Mouse (Mus musculus) adrenal gland, adult 18-20 months (tissue): Measurements from ENCODE around the gene Arhgef28. TPM values are rescaled to one million over a fixed set of nuclear protein-coding genes. Genes with fewer than 3 reads are reported as not detected.

Experiments
- DNase-seq, 2 experiments: peaks; one replicate each; pipeline ENCODE4 v3.0.0; 2021 to 2022; ENCODE audit warnings: low spot score in 2 of 2
- total RNA-seq, 2 experiments: library from RNA; stranded (reverse); gene quantifications; 1 replicate in 1 of 2; 2 replicates in 1 of 2; pipeline ENCODE4 v1.2.3; 2021

The Arhgef28 gene
- total RNA-seq, 2 experiments from 2014 or later: 14.2 to 28.0 TPM

DNA sequence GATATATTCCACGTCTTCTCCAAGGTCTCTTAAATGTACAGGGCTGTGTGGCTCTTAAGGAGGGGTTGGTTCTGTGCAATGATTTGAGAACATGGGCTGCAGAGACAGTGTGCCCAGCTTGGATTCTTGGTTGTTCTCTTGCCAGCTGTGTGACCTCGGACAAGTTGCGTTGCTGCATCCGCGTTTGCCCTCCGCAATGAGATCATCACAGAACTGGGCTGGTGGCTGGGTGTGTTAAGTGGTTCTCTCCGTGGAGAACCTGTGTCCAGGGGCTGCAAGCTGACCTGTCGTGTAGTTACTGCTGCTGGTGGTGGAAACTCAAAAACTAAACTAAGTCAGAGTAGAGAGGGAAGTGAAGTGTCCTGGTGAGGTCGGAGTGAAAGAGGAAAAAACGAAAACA lies 279.9 kb downstream of the Arhgef28 start:
- peak; percentile 19 to 37 for DNase-seq

DNA sequence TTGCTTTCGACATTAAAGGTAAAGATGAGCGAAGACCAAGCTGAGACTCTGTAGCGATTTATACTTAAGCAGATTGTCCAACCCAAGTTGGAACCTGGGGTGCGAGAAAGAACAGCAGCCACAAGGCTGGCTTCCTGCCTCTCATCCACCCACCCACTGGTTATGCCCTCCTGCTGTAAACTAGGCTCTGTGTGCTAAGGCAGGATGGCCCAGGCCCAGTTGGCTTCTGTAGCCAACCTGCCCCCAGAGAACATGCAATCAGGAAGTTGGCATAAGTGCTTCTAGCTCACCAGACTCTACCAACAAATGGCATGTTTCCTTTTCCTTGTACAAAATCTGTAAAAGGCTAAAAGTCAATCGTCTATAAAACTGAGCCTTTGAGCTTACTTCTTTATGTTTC lies 283.2 kb downstream of the Arhgef28 start:
- no peak for DNase-seq

DNA sequence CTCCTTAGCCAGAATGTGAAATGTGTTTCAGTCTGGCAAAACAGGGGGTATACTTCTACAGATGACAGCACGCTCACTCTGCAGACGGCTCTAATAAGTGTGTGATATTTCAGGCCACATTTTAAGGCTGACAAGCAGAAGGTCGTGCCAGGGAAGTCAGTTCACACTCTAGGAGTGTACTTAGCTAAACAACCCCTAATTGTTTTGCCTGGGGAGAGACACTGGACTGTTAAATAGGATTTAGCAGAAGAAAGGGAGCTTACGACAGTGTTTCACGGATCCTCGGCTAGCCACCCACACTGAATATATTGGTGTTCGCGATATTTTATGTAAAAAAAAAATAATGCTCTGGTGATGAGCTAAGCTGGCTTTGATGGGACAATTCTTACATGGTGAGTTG lies 286.6 kb downstream of the Arhgef28 start:
- DNase-seq: no peak

DNA sequence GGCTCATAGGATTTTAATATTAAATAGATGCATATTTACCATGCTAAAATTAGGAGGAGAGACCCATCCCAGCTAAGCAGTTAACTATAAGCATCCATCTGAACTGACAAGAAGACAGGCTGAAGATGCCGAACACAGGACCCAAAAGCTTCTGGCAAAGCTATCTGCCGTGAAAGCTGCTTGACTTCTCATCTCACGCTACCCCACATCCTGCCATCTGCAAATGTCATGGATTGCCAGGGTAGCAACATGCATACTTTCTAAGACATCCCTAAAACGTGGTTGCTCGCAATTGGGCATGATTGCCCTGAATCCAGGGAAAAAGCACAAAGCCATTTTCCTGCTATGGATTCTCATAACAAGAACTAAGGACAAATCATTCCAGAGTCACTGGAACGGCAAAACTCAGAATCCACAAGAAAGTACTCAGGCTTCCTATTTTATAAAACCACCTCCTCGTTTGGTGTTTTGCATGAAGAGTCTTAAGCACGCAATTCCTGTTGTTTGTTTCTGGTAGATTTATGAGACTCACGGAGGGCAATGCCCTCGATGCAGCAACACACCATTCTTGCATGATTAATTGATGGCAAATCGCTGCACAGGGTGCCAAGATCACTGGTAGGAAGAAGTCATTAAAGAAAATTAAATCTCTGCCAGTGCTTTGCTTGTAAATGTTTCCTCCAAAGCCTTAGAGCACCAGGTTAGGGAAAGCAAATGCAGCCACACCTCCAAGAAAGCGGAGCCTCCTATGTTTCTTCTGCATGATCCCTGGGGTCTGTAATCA lies 287.9 kb downstream of the Arhgef28 start:
- no peak for DNase-seq

DNA sequence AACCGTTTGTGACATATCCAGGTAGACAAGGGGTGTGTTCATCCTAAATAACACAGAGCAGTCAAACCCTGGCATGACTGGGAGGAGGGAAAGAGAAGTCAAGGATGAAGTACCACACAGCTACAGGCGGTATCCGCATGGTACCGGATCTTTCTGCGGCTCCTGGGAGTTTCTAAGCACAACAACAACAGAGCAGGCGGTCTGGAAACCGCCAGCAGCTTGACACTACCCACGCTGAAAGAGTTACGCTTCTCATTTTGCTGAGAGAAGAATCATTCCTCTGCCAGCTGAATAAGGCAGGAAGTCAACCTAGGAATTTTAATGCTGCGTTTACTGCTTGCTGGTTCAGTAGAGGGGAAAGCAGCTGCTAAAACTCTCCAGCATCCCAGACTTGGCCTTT lies 295.2 kb downstream of the Arhgef28 start:
- DNase-seq: no peak

DNA sequence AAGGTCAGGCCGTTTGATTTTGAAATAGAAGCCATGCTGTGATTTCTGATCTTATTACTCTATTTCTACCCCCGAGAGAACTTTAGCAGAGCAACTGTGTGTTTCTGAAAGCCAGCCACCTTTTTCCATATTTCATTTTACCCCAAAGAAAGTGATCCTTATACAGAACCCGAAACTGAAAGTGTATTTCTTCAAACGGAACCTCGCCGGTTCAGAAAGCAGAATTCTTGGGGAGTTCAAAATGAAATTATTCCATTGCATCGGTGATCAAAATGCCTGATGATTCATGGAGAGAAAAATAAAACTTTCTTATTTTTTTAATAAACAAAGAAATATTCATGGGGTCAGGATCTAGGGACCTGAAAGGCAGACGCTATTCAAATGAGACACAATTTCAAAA lies 303.4 kb downstream of the Arhgef28 start:
- no peak for DNase-seq

DNA sequence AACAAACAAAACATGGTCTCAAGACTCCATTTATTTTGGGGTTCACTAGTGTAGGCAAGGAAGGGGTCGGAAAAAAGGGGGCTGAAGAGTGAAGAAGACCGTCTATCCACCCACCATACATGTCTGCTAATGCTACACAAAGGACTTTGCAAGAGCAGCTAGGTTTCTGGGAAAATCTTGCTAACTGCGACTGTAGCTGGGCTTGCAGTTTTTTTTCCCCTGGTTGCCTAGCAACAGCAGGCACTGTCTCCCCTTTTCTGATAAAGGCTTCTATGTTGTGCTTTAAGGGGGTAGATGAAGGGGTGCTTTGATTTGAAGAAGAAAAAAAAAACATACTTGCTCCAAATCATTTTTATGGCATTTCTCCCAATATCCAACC lies 305.9 kb downstream of the Arhgef28 start:
- DNase-seq: no peak

DNA sequence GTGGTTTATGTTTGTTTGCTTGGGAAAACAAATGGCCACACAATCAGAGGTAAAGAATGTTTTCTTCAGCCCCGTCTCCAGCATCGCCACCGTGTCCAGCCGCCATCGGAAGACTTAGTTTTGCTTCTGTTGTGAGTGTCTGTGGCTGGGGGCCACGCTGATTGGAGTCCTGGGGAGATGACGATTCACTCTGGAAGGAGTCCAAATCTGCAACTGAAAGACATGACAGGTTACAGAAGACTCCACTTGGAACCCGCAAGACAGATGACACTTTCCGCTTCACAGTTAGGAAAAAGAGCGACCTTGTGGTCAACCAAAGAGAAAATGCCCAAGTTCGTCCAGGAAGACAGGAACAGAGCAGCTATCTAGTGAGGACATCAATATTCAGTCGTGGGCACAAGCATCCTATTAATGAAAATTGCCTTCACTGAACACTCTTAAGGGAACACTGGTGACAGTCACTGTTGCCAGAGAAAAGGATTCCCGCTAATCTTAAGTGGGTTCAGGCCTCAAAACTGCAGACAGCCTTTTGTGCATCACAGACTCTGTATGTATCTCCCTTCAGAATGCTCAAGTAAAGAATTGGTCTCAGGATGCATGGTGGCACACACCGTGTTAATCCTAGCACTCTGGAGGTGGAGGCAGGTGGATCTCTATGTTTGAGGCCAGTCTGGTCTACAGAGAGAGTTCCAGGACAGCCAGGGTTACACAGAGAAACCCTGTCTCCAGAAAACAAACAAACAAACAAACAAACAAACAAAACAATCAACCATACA lies 306.4 kb downstream of the Arhgef28 start:
- DNase-seq: no peak

DNA sequence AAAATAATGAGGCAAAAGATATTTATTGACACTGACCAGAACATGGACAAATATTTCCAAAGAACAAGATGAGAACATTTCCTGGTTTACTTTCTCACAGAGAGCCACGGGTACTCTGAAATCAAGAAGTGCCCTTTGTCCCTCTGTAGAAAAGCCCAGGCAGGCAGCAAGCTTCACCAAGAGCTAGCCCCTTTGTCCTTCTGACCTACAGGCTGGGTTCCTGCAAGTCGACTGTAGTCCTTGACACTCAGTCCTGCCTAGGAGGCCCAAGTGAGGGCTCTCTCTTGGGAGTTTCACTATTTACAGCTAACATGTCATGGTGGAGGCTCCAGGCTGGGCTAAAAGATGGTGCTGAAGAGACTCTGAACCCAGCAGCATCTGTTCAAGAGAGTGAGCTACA lies 307.6 kb downstream of the Arhgef28 start:
- no peak for DNase-seq

DNA sequence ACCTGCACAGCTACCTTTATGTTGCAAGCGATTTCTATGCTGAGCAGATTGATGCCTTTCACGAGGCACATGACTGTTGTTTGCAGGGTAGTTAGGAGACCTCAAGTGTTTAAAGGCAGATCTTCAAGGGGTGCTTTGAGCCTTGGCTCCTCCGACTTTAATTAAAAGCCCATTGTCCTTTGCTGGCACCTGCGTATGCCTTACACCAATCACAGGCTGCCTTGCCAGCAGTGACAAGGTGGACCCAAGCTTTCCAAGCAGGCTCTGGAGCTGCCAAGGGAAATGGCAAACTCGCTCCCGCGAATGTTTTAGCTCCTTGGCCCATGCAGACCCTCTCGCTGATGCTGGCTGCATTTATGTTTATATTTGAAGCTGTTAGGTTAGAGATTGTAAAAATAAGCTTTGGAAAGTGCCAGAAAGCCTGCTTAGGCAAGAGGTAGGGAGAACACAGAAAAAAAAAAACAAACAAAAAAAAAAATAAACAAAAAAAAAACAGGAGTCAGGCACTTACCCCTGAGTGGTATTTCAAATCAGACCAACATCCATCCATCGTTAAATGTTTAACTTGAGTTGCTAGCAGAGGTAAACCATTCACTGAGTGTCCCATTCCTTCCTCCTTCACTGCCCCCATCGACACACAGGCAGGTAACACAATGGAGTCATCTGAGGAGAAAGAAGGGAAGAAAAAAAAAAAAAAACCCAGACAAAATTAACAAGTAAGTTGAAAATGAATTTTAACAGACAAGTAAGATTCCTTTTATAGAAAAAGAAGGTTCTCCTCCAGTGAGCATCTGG lies 313.0 kb downstream of the Arhgef28 start:
- DNase-seq: no peak

DNA sequence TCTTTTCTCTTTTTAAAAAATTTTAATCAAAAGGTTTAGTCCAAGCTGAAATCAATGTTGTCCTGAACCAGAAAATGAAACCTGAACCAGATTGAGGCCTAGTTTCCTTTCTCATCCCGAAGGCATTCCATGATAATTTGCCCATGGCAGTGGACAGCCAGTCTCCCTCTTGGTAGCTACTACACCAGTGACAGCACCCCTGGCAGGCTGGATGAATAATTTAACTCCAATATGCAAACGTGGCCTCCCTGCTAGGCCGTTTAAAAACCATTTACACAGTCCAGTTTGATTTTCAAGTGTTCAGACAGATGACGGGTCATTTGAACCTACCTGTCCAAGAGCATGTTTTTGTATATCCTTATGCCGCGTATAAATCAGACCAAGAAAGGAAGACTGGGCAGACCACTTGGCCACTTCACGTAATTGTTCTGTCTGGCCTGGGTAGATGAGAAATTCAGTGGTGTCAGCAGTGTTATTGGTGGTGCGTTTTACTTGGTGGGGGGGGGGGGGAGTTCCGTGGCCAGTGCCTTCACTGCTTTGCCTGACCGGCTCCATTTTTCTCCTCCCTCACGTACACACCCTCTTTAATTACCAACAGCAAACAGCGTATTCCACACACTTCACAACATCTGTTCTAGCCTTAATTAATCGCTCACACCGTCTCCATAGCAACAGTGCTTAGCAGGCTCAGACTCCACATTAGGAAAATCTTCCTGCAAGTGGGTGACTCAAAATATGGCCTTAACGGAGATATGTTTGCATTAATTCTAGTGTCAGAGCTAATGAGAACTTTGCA lies 314.0 kb downstream of the Arhgef28 start:
- DNase-seq: no peak

DNA sequence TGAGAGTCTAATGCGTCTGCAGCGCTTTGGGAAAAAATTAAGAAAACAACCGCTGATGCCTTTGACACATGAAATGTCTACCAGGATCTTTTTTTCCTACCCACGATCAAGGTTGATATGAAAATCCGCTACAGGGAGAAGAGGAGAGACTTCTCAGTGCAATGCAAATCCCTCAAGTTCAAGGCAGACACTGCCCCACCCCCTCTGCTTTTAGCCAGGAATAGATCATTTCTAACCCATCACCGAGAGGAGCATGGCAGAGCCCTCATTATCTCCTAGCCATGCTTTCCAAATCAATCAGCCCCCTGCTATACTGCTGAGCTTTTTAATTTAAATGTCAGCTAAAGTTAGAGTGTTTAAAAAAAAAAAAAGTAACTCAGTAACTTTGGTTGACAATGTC lies 318.2 kb downstream of the Arhgef28 start:
- DNase-seq: no peak

DNA sequence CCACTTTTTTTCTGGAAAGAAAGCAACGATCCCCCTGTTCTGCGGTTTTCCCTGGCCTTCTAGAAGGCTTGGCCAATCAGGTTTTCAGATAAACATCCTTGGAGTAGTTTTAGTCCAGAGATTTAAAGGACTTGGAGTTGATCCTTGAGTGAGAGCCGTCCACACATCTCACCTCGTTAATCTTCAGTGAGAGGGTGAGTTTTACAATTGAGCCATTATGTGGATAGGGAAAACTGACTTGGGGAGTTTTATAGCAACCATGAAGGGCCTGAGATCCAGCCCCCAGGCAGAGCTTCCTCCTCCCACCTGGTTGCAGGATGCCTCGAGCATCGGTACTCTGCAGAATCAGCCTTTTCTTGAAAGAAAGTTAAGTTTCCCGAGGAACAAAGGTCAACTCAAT lies 318.7 kb downstream of the Arhgef28 start:
- no peak for DNase-seq

DNA sequence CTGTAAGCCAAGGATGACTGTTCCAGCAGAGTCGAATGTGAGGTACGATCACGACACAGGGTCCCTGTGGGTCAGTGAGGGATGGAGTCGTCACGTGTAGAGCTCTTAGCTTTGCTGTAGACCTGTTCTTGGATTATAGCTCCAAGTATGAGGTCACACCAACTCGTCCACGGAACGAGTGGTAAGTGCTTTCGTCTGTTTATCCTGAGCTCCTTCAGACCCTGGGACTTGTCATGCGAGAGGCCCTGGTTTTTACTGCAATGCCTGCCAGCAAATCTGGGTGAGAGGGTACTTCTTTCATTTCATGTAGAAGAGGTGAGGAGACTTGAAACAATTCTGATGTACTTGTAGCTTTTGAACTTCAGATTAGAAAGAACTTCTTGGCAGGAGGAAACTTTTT lies 322.6 kb downstream of the Arhgef28 start:
- no peak for DNase-seq

DNA sequence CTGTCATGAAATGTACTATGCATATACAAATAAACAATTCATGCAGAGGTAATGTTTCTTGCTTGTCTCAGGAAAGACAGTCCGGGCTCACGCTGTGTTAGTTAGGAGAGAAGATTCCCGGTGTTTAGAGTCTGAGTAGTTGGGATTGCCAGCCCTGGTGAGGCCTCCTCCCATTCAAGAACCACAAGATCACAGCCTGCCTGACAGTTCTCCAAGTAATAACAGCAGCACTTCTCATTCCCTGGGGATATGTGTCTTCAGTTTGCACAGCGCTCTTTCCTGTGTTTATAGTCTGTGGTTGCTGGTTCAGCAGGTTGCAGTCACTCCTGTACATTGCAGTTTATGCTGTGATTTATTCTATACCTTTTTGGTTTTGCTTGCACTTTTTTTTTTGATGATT lies 329.8 kb downstream of the Arhgef28 start:
- DNase-seq: no peak

DNA sequence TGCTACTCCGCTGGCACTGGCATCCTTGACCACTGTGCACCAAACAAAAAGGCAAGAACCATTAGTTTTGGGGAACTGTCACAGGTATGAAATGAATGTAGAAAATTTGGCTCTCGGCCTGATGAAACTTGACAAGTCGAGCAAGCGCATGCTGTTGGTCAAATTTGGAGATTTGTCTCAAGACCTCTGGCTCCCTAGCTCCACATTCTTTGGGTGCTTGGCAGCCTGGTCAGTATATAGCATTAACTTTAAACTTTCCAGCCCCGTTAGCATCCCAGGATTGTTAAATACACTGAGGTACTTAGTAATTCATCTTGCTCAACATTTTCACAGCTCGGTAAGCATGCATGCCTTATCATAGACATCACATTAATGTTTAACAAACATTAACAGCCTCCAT lies 330.2 kb downstream of the Arhgef28 start:
- DNase-seq: no peak

DNA sequence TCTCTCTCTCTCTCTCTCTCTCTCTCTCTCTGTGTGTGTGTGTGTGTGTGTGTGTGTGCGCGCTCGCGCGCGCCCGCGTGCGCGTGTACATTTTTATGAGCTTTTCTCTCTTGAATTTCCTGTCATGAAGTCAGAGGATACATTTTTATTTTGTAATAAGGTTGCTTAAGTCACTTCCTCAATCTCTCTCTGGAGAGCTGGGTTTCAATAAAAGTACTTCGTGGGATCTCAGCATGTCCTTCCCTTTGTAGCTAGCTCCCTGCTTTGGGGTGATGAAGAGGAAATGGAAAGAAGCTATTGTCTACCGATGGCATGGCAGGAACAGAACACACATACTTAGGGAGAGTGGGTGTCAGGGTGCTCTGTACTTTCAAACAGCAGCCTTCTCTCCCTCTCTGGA lies 336.8 kb downstream of the Arhgef28 start:
- no peak for DNase-seq

DNA sequence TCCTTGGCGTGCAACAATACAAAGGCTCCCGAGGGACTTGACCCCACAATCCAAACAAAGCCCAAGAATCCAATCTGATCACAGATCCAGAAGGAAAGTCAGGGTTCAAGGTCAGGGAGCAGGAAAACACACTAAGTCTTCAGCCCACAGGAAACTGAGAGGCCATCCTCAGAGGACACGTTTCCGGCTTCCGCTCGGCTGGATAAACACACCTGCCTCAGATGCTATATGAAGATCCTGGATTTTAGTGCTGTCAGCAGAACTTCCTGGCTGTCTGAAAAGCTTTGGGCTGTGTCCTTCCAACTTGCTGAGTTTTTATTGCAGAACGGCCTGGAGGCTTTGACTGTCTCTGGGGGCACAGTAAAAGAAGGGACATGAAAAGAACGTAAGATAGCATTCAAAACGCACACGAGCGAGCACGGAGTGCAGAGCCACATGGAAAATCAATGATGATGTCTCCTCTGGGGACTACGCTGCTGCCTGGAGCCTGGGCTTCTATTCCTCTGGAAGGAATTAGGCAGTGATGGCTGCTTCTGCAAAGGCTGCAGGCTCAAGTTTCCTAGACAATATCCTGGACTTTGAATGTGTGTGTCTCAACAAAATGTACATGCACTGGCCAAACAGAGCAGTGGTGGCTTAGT lies 338.8 kb downstream of the Arhgef28 start:
- DNase-seq: peak; percentile 10 to 25

DNA sequence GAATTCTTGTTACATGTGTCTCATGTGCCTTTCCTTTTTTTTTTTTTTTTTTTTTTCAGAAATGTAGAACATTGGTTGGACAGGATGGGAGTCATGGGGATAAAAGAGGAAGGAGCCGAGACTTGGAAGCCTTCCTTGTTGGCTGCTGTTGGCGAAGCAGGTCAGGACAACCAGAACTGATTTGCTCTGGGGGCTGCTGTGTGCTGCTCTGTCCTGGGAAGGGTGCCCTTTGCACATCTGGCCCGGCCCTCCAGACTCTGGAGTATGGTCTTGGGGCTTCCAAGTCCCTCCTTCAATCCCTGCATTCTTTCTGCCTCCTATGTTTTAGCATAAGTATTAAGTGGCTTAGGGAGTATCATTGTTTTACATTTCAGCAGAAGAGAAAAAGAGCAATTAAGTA lies 347.2 kb downstream of the Arhgef28 start:
- no peak for DNase-seq

DNA sequence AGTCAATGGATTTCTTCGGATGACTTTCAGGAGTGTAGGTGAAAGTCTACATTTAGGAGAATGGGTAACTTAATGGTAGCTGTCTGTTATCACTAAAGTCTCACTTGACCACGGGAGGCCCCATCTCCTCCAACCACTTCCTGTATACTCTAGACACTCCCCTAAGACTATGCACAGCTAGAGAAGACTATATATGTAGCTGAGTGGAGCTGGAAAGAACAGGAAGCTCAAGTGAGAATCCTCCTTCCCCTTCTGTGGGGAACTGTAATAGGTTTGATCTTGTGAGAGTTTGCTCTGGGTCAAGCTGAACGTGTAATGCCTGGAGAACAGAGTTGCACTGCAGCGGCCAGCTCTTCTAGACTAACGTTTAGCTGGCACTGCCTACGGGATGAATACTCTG lies 348.4 kb downstream of the Arhgef28 start:
- no peak for DNase-seq
